Mouse (Mus musculus) kidney, postnatal 0 days (tissue): ENCODE measurements around the gene Mrpl12. TPM values are rescaled to one million over a fixed set of nuclear protein-coding genes. Genes with fewer than 3 reads are reported as not detected.

Experiments used
- ATAC-seq: fragments of 200-750 bp; cut with Nextera tagmentation; replicated peaks from 2 replicates; pipeline ENCODE4 v1.8.0; 2017; ENCODE audit warnings: low read depth, moderate number of reproducible peaks, moderate TSS enrichment, moderate library complexity; ENCODE audit not compliant: low FRiP score
- DNase-seq: peaks from one replicate; pipeline ENCODE4 v3.0.0-alpha.2; 2016; ENCODE audit warnings: low spot score
- H3K27ac ChIP-seq: fragments of 300-500 bp; sonication (generic); 2 replicates; pipeline ENCODE4 v1.5.1; 2014; ENCODE audit warnings: mild to moderate bottlenecking
- H3K27me3 ChIP-seq: fragments of 300-500 bp; sonication (generic); 2 replicates; pipeline ENCODE4 v1.6.1; 2014; ENCODE audit warnings: low read length, mixed read lengths; ENCODE audit not compliant: insufficient read depth
- H3K36me3 ChIP-seq: fragments of 300-500 bp; sonication (generic); 2 replicates; pipeline ENCODE4 v1.6.1; 2014; ENCODE audit warnings: low read length, mixed read lengths; ENCODE audit not compliant: insufficient read depth
- H3K4me1 ChIP-seq: fragments of 300-500 bp; sonication (generic); replicated peaks from 2 replicates; pipeline ENCODE4 v1.6.1; 2014; ENCODE audit warnings: antibody characterized with exemption, low read length, mixed read lengths; ENCODE audit not compliant: insufficient read depth
- H3K4me2 ChIP-seq: fragments of 300-500 bp; sonication (generic); 2 replicates; pipeline ENCODE4 v1.6.1; 2014; ENCODE audit warnings: mild to moderate bottlenecking, low read length, moderate library complexity, mixed read lengths
- H3K4me3 ChIP-seq: fragments of 300-500 bp; sonication (generic); replicated peaks from 2 replicates; pipeline ENCODE4 v1.5.1; 2014; ENCODE audit warnings: low read depth, low read length
- H3K9ac ChIP-seq: fragments of 300-500 bp; sonication (generic); 2 replicates; pipeline ENCODE4 v1.6.1; 2014; ENCODE audit warnings: low read depth, low read length
- H3K9me3 ChIP-seq: fragments of 300-500 bp; sonication (generic); replicated peaks from 2 replicates; pipeline ENCODE4 v1.6.1; 2016; ENCODE audit warnings: low read length, inconsistent platforms, mixed read lengths
- CTCF ChIP-seq: IDR thresholded peaks from 2 replicates; pipeline ENCODE4 v1.5.1; 2016; ENCODE audit warnings: antibody characterized with exemption, low read depth, mild to moderate bottlenecking, moderate library complexity
- WGBS: fragments of 180-500 bp; shearing (Covaris S2); extraction: QIAGEN DNeasy Blood & Tissue Kit; methylation state at CpG from one replicate; pipeline ENCODE4 v1.1.7; 2014; 5-methylcytosine and 5-hydroxymethylcytosine counted together
- polyA plus RNA-seq: library from polyadenylated mRNA; unstranded; fragments of >200 nt; fragmentation: Nextera tagmentation; extraction: Ambion mirVana; gene quantifications from 2 replicates; pipeline ENCODE4 v1.2.1, GENCODE M21; 2015

Mrpl12 gene
- polyA plus RNA-seq, 1 experiment from 2014 or later = 224 TPM

GRCm38 (mm10) chr11:120445475-120445874 lies 38.9 kb upstream of the Mrpl12 start:
- Histone ChIP-seq H3K9ac (no peak overlapping the region), H3K27me3 (no peaks in the 10 kb centered on the region), H3K4me3 (no peak overlapping the region), H3K9me3 (no peaks in the 10 kb centered on the region), H3K36me3 (no peaks in the 10 kb centered on the region), H3K27ac (no peak overlapping the region), H3K4me2 (no peak overlapping the region), H3K4me1 (no peaks in the 10 kb centered on the region; the same call in 1 of the 2 replicates)
- WGBS = 56% methylated on average over 3 of the region's 3 CpGs
- DNase-seq (no peak), ATAC-seq (no peak)
- TF ChIP-seq CTCF = no peak

- Histone ChIP-seq H3K9me3 (no peaks in the 10 kb centered on the region), H3K4me1 (no peaks in the 10 kb centered on the region; the same call in 1 of the 2 replicates), H3K9ac (no peak overlapping the region), H3K27me3 (no peaks in the 10 kb centered on the region), H3K36me3 (no peaks in the 10 kb centered on the region), H3K4me2 (no peak overlapping the region), H3K27ac (no peak overlapping the region), H3K4me3 (no peak overlapping the region)
- DNase-seq (no peak), ATAC-seq (no peak)
- TF ChIP-seq CTCF = no peak
- WGBS = 52% methylated on average over 7 of the region's 7 CpGs
Measured at GRCm38 (mm10) chr11:120447179-120447578, 37.2 kb upstream of the Mrpl12 start.

GRCm38 (mm10) chr11:120452246-120452645 lies 32.2 kb upstream of the Mrpl12 start:
- H3K4me2 ChIP-seq = no peak overlapping the region
- H3K4me3 ChIP-seq = no peak overlapping the region
- ATAC-seq = no peak
- no peaks in the 10 kb centered on the region for H3K9me3 ChIP-seq
- WGBS = 54% methylated on average over 3 of the region's 3 CpGs
- no peak for DNase-seq
- no peaks in the 10 kb centered on the region for H3K27me3 ChIP-seq
- no peaks in the 10 kb centered on the region; the same call in 1 of the 2 replicates for H3K4me1 ChIP-seq
- no peaks in the 10 kb centered on the region for H3K36me3 ChIP-seq
- no peak for TF ChIP-seq CTCF
- H3K27ac ChIP-seq = no peak overlapping the region
- no peak overlapping the region for H3K9ac ChIP-seq

GRCm38 (mm10) chr11:120453306-120453705 lies 31.1 kb upstream of the Mrpl12 start, which contains the start of gene Pde6g:
Gene Pde6g, minus strand, starts transcription at chr11:120453500.
- H3K4me2 ChIP-seq = no peak within 1 kb of the TSS
- no peaks in the 10 kb centered on the region for H3K27me3 ChIP-seq
- no peaks in the 10 kb centered on the region for H3K9me3 ChIP-seq
- H3K4me3 ChIP-seq = no peak within 1 kb of the TSS
- ATAC-seq (no peak), DNase-seq (no peak)
- H3K27ac ChIP-seq = no peak within 1 kb of the TSS
- no peak for TF ChIP-seq CTCF
- no peaks in the 10 kb centered on the region; the same call in 1 of the 2 replicates for H3K4me1 ChIP-seq
- H3K9ac ChIP-seq = no peak within 1 kb of the TSS
- 83% methylated on average over 4 of the region's 4 CpGs for WGBS
- no peaks in the 10 kb centered on the region for H3K36me3 ChIP-seq

GRCm38 (mm10) chr11:120454965-120455364 lies 29.4 kb upstream of the Mrpl12 start:
- no peaks in the 10 kb centered on the region for H3K9me3 ChIP-seq
- no peak for ATAC-seq
- no peak overlapping the region for H3K27ac ChIP-seq
- no peak for TF ChIP-seq CTCF
- H3K27me3 ChIP-seq = no peaks in the 10 kb centered on the region
- 0 out of 2 replicates have a peak, but pooled peaks cover 5% of the 10 kb centered on the region for H3K36me3 ChIP-seq
- DNase-seq = no peak
- WGBS = 90% methylated on average over 4 of the region's 4 CpGs
- no peak overlapping the region for H3K9ac ChIP-seq
- H3K4me2 ChIP-seq = no peak overlapping the region
- H3K4me3 ChIP-seq = no peak overlapping the region
- H3K4me1 ChIP-seq = peaks cover 6% of the 10 kb centered on the region

- H3K4me2 ChIP-seq = no peak overlapping the region
- no peak for DNase-seq
- WGBS = 93% methylated on average over 7 of the region's 7 CpGs
- H3K9ac ChIP-seq = no peak overlapping the region
- H3K4me1 ChIP-seq = peaks cover 6% of the 10 kb centered on the region
- no peak for TF ChIP-seq CTCF
- ATAC-seq = no peak
- H3K4me3 ChIP-seq = no peak overlapping the region
- no peak overlapping the region for H3K27ac ChIP-seq
- 0 out of 2 replicates have a peak, but pooled peaks cover 6% of the 10 kb centered on the region for H3K36me3 ChIP-seq
- H3K27me3 ChIP-seq = no peaks in the 10 kb centered on the region
- no peaks in the 10 kb centered on the region for H3K9me3 ChIP-seq
Measured at GRCm38 (mm10) chr11:120455413-120455812, 29.0 kb upstream of the Mrpl12 start.

- no peak for TF ChIP-seq CTCF
- no peaks in the 10 kb centered on the region for H3K9me3 ChIP-seq
- 23% methylated on average over 14 of the region's 14 CpGs for WGBS
- H3K9ac ChIP-seq = peak overlapping the region; percentile 81
- ATAC-seq (no peak), DNase-seq (peak; percentile 12)
- H3K36me3 ChIP-seq = peaks cover 19% of the 10 kb centered on the region
- peak overlapping the region; percentile 72 for H3K4me3 ChIP-seq
- H3K4me2 ChIP-seq = peak overlapping the region; percentile 97
- no peaks in the 10 kb centered on the region for H3K27me3 ChIP-seq
- H3K27ac ChIP-seq = peak overlapping the region; percentile 69
- peaks cover 6% of the 10 kb centered on the region for H3K4me1 ChIP-seq
Measured at GRCm38 (mm10) chr11:120457370-120457769, 27.0 kb upstream of the Mrpl12 start.
